Mouse (Mus musculus): ENCODE data around the gene Vav3. TPM values are rescaled to one million over a fixed set of nuclear protein-coding genes. Genes with fewer than 3 reads are reported as not detected.

Gene Vav3
- polyA plus RNA-seq, 1 experiment from 2014 or later: 24.8 TPM

GRCm38 (mm10) chr3:109456340-109456739, 115.9 kb downstream of the Vav3 start:
- H3K27me3 ChIP-seq: no peaks in the 10 kb centered on the region
- ATAC-seq (ENCODE audit: low FRiP score): no peak
- H3K9ac ChIP-seq: no peak overlapping the region
- H3K9me3 ChIP-seq: no peaks in the 10 kb centered on the region
- H3K4me2 ChIP-seq: no peak overlapping the region
- H3K4me1 ChIP-seq (replicated peaks): no peaks in the 10 kb centered on the region
- 83% methylated on average over 1 of the region's 1 CpGs for WGBS
- no peak overlapping the region for H3K4me3 ChIP-seq
- H3K36me3 ChIP-seq: no peaks in the 10 kb centered on the region
- H3K27ac ChIP-seq: no peak overlapping the region

- Histone ChIP-seq H3K9me3 (no peaks in the 10 kb centered on the region), H3K4me3 (no peak overlapping the region), H3K27me3 (no peaks in the 10 kb centered on the region), H3K36me3 (no peaks in the 10 kb centered on the region), H3K27ac (no peak overlapping the region), H3K4me2 (no peak overlapping the region), H3K9ac (no peak overlapping the region), H3K4me1 (replicated peaks) (no peaks in the 10 kb centered on the region)
- no peak for ATAC-seq (ENCODE audit: low FRiP score)
- 81% methylated on average over 6 of the region's 6 CpGs for WGBS
These were observed 123.2 kb downstream of the Vav3 start for GRCm38 (mm10) chr3:109463684-109464083.

GRCm38 (mm10) chr3:109464600-109464999, 124.1 kb downstream of the Vav3 start:
- H3K27me3 ChIP-seq: no peaks in the 10 kb centered on the region
- no peak for ATAC-seq (ENCODE audit: low FRiP score)
- no peak overlapping the region for H3K9ac ChIP-seq
- H3K4me1 ChIP-seq (replicated peaks): no peaks in the 10 kb centered on the region
- H3K4me3 ChIP-seq: no peak overlapping the region
- H3K9me3 ChIP-seq: no peaks in the 10 kb centered on the region
- no peak overlapping the region for H3K4me2 ChIP-seq
- WGBS: 81% methylated on average over 8 of the region's 8 CpGs
- H3K36me3 ChIP-seq: no peaks in the 10 kb centered on the region
- H3K27ac ChIP-seq: no peak overlapping the region

- H3K9ac ChIP-seq: no peak overlapping the region
- no peaks in the 10 kb centered on the region for H3K27me3 ChIP-seq
- H3K4me3 ChIP-seq: no peak overlapping the region
- H3K4me1 ChIP-seq (replicated peaks): no peaks in the 10 kb centered on the region
- no peak for ATAC-seq (ENCODE audit: low FRiP score)
- H3K27ac ChIP-seq: no peak overlapping the region
- H3K36me3 ChIP-seq: no peaks in the 10 kb centered on the region
- no peaks in the 10 kb centered on the region for H3K9me3 ChIP-seq
- H3K4me2 ChIP-seq: no peak overlapping the region
These were observed 126.1 kb downstream of the Vav3 start for GRCm38 (mm10) chr3:109466541-109466940.

- H3K9me3 ChIP-seq: no peaks in the 10 kb centered on the region
- no peaks in the 10 kb centered on the region for H3K36me3 ChIP-seq
- H3K9ac ChIP-seq: no peak overlapping the region
- no peaks in the 10 kb centered on the region for H3K4me1 ChIP-seq (replicated peaks)
- no peak for ATAC-seq (ENCODE audit: low FRiP score)
- H3K4me2 ChIP-seq: no peak overlapping the region
- 72% methylated on average over 4 of the region's 4 CpGs for WGBS
- no peak overlapping the region for H3K4me3 ChIP-seq
- no peak overlapping the region for H3K27ac ChIP-seq
- no peaks in the 10 kb centered on the region for H3K27me3 ChIP-seq
These were observed 126.8 kb downstream of the Vav3 start for GRCm38 (mm10) chr3:109467288-109467687.

GRCm38 (mm10) chr3:109469465-109469864, 129.0 kb downstream of the Vav3 start:
- Histone ChIP-seq H3K4me3 (no peak overlapping the region), H3K27ac (no peak overlapping the region), H3K36me3 (no peaks in the 10 kb centered on the region), H3K27me3 (no peaks in the 10 kb centered on the region), H3K9me3 (no peaks in the 10 kb centered on the region), H3K4me2 (no peak overlapping the region), H3K9ac (no peak overlapping the region), H3K4me1 (replicated peaks) (no peaks in the 10 kb centered on the region)
- no peak for ATAC-seq (ENCODE audit: low FRiP score)
- 88% methylated on average over 3 of the region's 3 CpGs for WGBS

- no peaks in the 10 kb centered on the region for H3K27me3 ChIP-seq
- H3K9ac ChIP-seq: no peak overlapping the region
- 81% methylated on average over 1 of the region's 1 CpGs for WGBS
- ATAC-seq (ENCODE audit: low FRiP score): no peak
- no peak overlapping the region for H3K27ac ChIP-seq
- H3K4me3 ChIP-seq: no peak overlapping the region
- H3K9me3 ChIP-seq: no peaks in the 10 kb centered on the region
- H3K4me2 ChIP-seq: no peak overlapping the region
- no peaks in the 10 kb centered on the region for H3K36me3 ChIP-seq
- 0 out of 2 replicates have a peak, but pooled peaks cover 2% of the 10 kb centered on the region for H3K4me1 ChIP-seq (replicated peaks)
These were observed 130.3 kb downstream of the Vav3 start for GRCm38 (mm10) chr3:109470651-109471255.

- Histone ChIP-seq H3K9ac (no peak overlapping the region), H3K27ac (no peak overlapping the region), H3K36me3 (no peaks in the 10 kb centered on the region), H3K4me3 (no peak overlapping the region), H3K4me2 (no peak overlapping the region), H3K27me3 (no peaks in the 10 kb centered on the region), H3K4me1 (replicated peaks) (peaks cover 7% of the 10 kb centered on the region), H3K9me3 (no peaks in the 10 kb centered on the region)
- 62% methylated on average over 8 of the region's 8 CpGs for WGBS
- no peak for ATAC-seq (ENCODE audit: low FRiP score)
These were observed 136.1 kb downstream of the Vav3 start for GRCm38 (mm10) chr3:109476521-109476920.

- 85% methylated on average over 4 of the region's 4 CpGs for WGBS
- H3K4me3 ChIP-seq: no peak overlapping the region
These were observed 137.8 kb downstream of the Vav3 start for GRCm38 (mm10) chr3:109478297-109478696.

GRCm38 (mm10) chr3:109480625-109481024, 140.2 kb downstream of the Vav3 start:
- H3K4me1 ChIP-seq (replicated peaks): peaks cover 7% of the 10 kb centered on the region
- no peak overlapping the region for H3K4me2 ChIP-seq
- no peak for ATAC-seq (ENCODE audit: low FRiP score)
- no peak overlapping the region for H3K27ac ChIP-seq
- WGBS: 86% methylated on average over 2 of the region's 2 CpGs
- H3K9me3 ChIP-seq: no peaks in the 10 kb centered on the region
- H3K27me3 ChIP-seq: no peaks in the 10 kb centered on the region
- H3K9ac ChIP-seq: no peak overlapping the region
- H3K36me3 ChIP-seq: no peaks in the 10 kb centered on the region
- no peak overlapping the region for H3K4me3 ChIP-seq

More at GRCm38 (mm10) chr3:109478297-109478696, 137.8 kb downstream of the Vav3 start:
- H3K9ac ChIP-seq: no peak overlapping the region
- no peak overlapping the region for H3K4me2 ChIP-seq
- H3K4me1 ChIP-seq (replicated peaks): peaks cover 7% of the 10 kb centered on the region
- ATAC-seq (ENCODE audit: low FRiP score): no peak
- H3K36me3 ChIP-seq: no peaks in the 10 kb centered on the region
- H3K27ac ChIP-seq: no peak overlapping the region
- no peaks in the 10 kb centered on the region for H3K27me3 ChIP-seq
- H3K9me3 ChIP-seq: no peaks in the 10 kb centered on the region

GRCm38 (mm10) chr3:109486786-109487185, 146.3 kb downstream of the Vav3 start:
- 64% methylated on average over 3 of the region's 3 CpGs for WGBS
- Histone ChIP-seq H3K27ac (no peak overlapping the region), H3K9me3 (no peaks in the 10 kb centered on the region), H3K27me3 (no peaks in the 10 kb centered on the region), H3K9ac (no peak overlapping the region), H3K4me2 (no peak overlapping the region), H3K36me3 (no peaks in the 10 kb centered on the region), H3K4me1 (replicated peaks) (peaks cover 32% of the 10 kb centered on the region), H3K4me3 (no peak overlapping the region)
- no peak for ATAC-seq (ENCODE audit: low FRiP score)

- WGBS: 90% methylated on average over 4 of the region's 4 CpGs
- no peaks in the 10 kb centered on the region for H3K9me3 ChIP-seq
- H3K9ac ChIP-seq: no peak overlapping the region
- no peak overlapping the region for H3K4me2 ChIP-seq
- H3K27me3 ChIP-seq: no peaks in the 10 kb centered on the region
- H3K4me1 ChIP-seq (replicated peaks): peaks cover 32% of the 10 kb centered on the region
- ATAC-seq (ENCODE audit: low FRiP score): no peak
- H3K36me3 ChIP-seq: no peaks in the 10 kb centered on the region
- peak overlapping the region; percentile 72 for H3K27ac ChIP-seq
- no peak overlapping the region for H3K4me3 ChIP-seq
These were observed 147.4 kb downstream of the Vav3 start for GRCm38 (mm10) chr3:109487823-109488222.

GRCm38 (mm10) chr3:109488750-109489171, 148.3 kb downstream of the Vav3 start:
- no peaks in the 10 kb centered on the region for H3K9me3 ChIP-seq
- H3K4me3 ChIP-seq: no peak overlapping the region
- H3K4me1 ChIP-seq (replicated peaks): peaks cover 32% of the 10 kb centered on the region
- peak; percentile 64 for ATAC-seq (ENCODE audit: low FRiP score)
- no peaks in the 10 kb centered on the region for H3K36me3 ChIP-seq
- WGBS: 21% methylated on average over 4 of the region's 4 CpGs
- no peak overlapping the region for H3K4me2 ChIP-seq
- no peak overlapping the region for H3K9ac ChIP-seq
- H3K27me3 ChIP-seq: no peaks in the 10 kb centered on the region
- H3K27ac ChIP-seq: peak overlapping the region; percentile 72

All from hindbrain, embryonic 13.5 days (tissue).